Comparison of ENCODE assay signal across 8 mouse cellular contexts in genomic region chr4:154855721-154856479, GRCm38 (mm10). TPM values are rescaled to one million over a fixed set of nuclear protein-coding genes. Genes with fewer than 3 reads are reported as not detected.
A peak's percentile ranks its signal among the peaks of the same experiment; 100 is the strongest.
DNase-seq lines count a peak whose midpoint lies in the region; ATAC-seq and TF ChIP-seq lines count a peak whose summit lies in the region.

No protein-coding gene starts in this region.

- peak; percentile 84 for ATAC-seq in heart, embryonic 12.5 days (ENCODE audit: insufficient number of reproducible peaks, low FRiP score)
- peak; percentile 79; the same call in 1 of the 2 replicates for ATAC-seq in limb, embryonic 11.5 days (ENCODE audit: insufficient number of reproducible peaks, low FRiP score, low TSS enrichment, low read depth)
- peak; percentile 96 for ATAC-seq in midbrain, embryonic 11.5 days (ENCODE audit: low FRiP score)

- no peak for TF ChIP-seq POLR2A in small intestine, adult 2 months (IDR thresholded peaks at IDR 0.05; ENCODE audit: low read depth, low read length)

- H3K9ac ChIP-seq in heart, embryonic 12.5 days = peak overlapping the region; percentile 59
- H3K9ac ChIP-seq in limb, embryonic 11.5 days (ENCODE audit: low read length) = peak overlapping the region; percentile 50
- peak overlapping the region; percentile 70 for H3K9ac ChIP-seq in midbrain, embryonic 11.5 days (ENCODE audit: low read length)

- peak overlapping the region; percentile 56 for H3K4me3 ChIP-seq in heart, embryonic 12.5 days
- peak overlapping the region; percentile 46 for H3K4me3 ChIP-seq in limb, embryonic 11.5 days (ENCODE audit: low read depth, low read length)
- peak overlapping the region; percentile 46 for H3K4me3 ChIP-seq in midbrain, embryonic 11.5 days (ENCODE audit: low read depth, low read length)
- H3K4me3 ChIP-seq in small intestine, adult 2 months (ENCODE audit: low read depth, low read length) = peak overlapping the region; percentile 58

- H3K27me3 ChIP-seq in heart, embryonic 12.5 days (replicated peaks) = peaks cover 71% of the 10 kb centered on the region
- H3K27me3 ChIP-seq in limb, embryonic 11.5 days (ENCODE audit: control insufficient read depth, insufficient read depth, low read length) = peaks cover 20% of the 10 kb centered on the region
- peaks cover 24% of the 10 kb centered on the region for H3K27me3 ChIP-seq in midbrain, embryonic 11.5 days (ENCODE audit: control insufficient read depth, insufficient read depth, low read length)
- peaks cover 20% of the 10 kb centered on the region for H3K27me3 ChIP-seq in small intestine, adult 2 months (ENCODE audit: control insufficient read depth, insufficient read depth, low read length)

- peak; percentile 46; the same call in 1 of the 2 replicates for TF ChIP-seq CTCF in small intestine, adult 2 months (IDR thresholded peaks at IDR 0.05; ENCODE audit: extremely low read depth, insufficient read length, insufficient replicate concordance, low read depth, low read length)

- H3K4me2 ChIP-seq in heart, embryonic 12.5 days = peak overlapping the region; percentile 91
- H3K4me2 ChIP-seq in limb, embryonic 11.5 days (ENCODE audit: low read depth, severe bottlenecking) = peak overlapping the region; percentile 93
- peak overlapping the region; percentile 81 for H3K4me2 ChIP-seq in midbrain, embryonic 11.5 days

- peak; percentile 59 to 65 for DNase-seq in urinary bladder, adult 18-20 months (ENCODE audit: low spot score in 2 of 2)
- no peak for DNase-seq in urinary bladder, postnatal 10 days (ENCODE audit: low spot score)
- peak; percentile 36 for DNase-seq in fibroblast of lung, adult 2 months (ENCODE audit: low read depth)
- DNase-seq in kidney, adult 9 months = peak; percentile 54
- peak; percentile 91 for DNase-seq in limb, embryonic 11.5 days (ENCODE audit: low spot score)
- peak; percentile 99 for DNase-seq in midbrain, embryonic 11.5 days (ENCODE audit: low spot score, missing footprints)

- H3K4me1 ChIP-seq in heart, embryonic 12.5 days (replicated peaks) = peaks cover 13% of the 10 kb centered on the region; the same call in 1 of the 2 replicates
- peaks cover 8% of the 10 kb centered on the region; the same call in 1 of the 2 replicates for H3K4me1 ChIP-seq in limb, embryonic 11.5 days (ENCODE audit: control insufficient read depth, insufficient read depth, low read length)
- H3K4me1 ChIP-seq in midbrain, embryonic 11.5 days (ENCODE audit: control insufficient read depth, insufficient read depth, low read length) = peaks cover 3% of the 10 kb centered on the region
- peaks cover 2% of the 10 kb centered on the region; the same call in 1 of the 2 replicates for H3K4me1 ChIP-seq in small intestine, adult 2 months (ENCODE audit: control insufficient read depth, insufficient read depth, insufficient read length, low read length)

- no peak overlapping the region for H3K27ac ChIP-seq in heart, embryonic 12.5 days (ENCODE audit: poor library complexity, severe bottlenecking)
- no peak overlapping the region for H3K27ac ChIP-seq in limb, embryonic 11.5 days (replicated peaks; ENCODE audit: low read depth, low read length)
- H3K27ac ChIP-seq in midbrain, embryonic 11.5 days (ENCODE audit: low read depth, low read length) = peak overlapping the region; percentile 8; the same call in 1 of the 2 replicates
- no peak overlapping the region for H3K27ac ChIP-seq in small intestine, adult 2 months (ENCODE audit: insufficient read depth, low read depth, low read length)

- 0 out of 2 replicates have a peak, but pooled peaks cover 3% of the 10 kb centered on the region for H3K9me3 ChIP-seq in heart, embryonic 12.5 days (replicated peaks)
- no peaks in the 10 kb centered on the region for H3K9me3 ChIP-seq in limb, embryonic 11.5 days (ENCODE audit: control insufficient read depth, low read length)
- no peaks in the 10 kb centered on the region for H3K9me3 ChIP-seq in midbrain, embryonic 11.5 days (ENCODE audit: control insufficient read depth, low read length)

- no peaks in the 10 kb centered on the region for H3K36me3 ChIP-seq in heart, embryonic 12.5 days
- no peaks in the 10 kb centered on the region for H3K36me3 ChIP-seq in limb, embryonic 11.5 days (ENCODE audit: control insufficient read depth, insufficient read depth, low read length)
- no peaks in the 10 kb centered on the region for H3K36me3 ChIP-seq in midbrain, embryonic 11.5 days (ENCODE audit: control insufficient read depth, insufficient read depth, low read length)
- no peaks in the 10 kb centered on the region for H3K36me3 ChIP-seq in small intestine, adult 2 months (ENCODE audit: control insufficient read depth, insufficient read depth, low read length)

- WGBS in heart, embryonic 12.5 days = under 1% methylated on average over 109 of the region's 110 CpGs
- under 1% methylated on average over 105 of the region's 110 CpGs for WGBS in limb, embryonic 11.5 days
- WGBS in midbrain, embryonic 11.5 days = under 1% methylated on average over 97 of the region's 110 CpGs
- WGBS in small intestine, adult 2 months = 2% methylated on average over 110 of the region's 110 CpGs

RNA-seq across cellular contexts. Expression of gene Mmel1, which starts 13.5 kb away (rescaled TPM):
- 0.20 and 0.44 TPM in 2 replicates for polyA plus RNA-seq in heart, embryonic 12.5 days (2016; fragmentation: Nextera tagmentation; extraction: Ambion mirVana)
- polyA plus RNA-seq in limb, embryonic 11.5 days (2014; fragmentation: Nextera tagmentation; extraction: Ambion mirVana) = not detected in 2 replicates
- polyA plus RNA-seq in midbrain, embryonic 11.5 days (2014; fragmentation: Nextera tagmentation; extraction: Ambion mirVana) = 0.29 and 0.56 TPM in 2 replicates
- polyA plus RNA-seq in small intestine, adult 2 months (2012; rRNA removed) = 0.06 and 0.10 TPM in 2 replicates

RNA-seq across cellular contexts. Expression of gene Ttc34, which starts 18.6 kb away (rescaled TPM):
- polyA plus RNA-seq in heart, embryonic 12.5 days (2016; fragmentation: Nextera tagmentation; extraction: Ambion mirVana) = 0.11 and 0.62 TPM in 2 replicates
- 0.10 and 0.32 TPM in 2 replicates for polyA plus RNA-seq in limb, embryonic 11.5 days (2014; fragmentation: Nextera tagmentation; extraction: Ambion mirVana)
- 0.25 and 0.31 TPM in 2 replicates for polyA plus RNA-seq in midbrain, embryonic 11.5 days (2014; fragmentation: Nextera tagmentation; extraction: Ambion mirVana)
- polyA plus RNA-seq in small intestine, adult 2 months (2012; rRNA removed) = 0.06 TPM in 1 of 2 replicates, not detected in the other

RNA-seq across cellular contexts. Expression of gene Fam213b, which starts 43.0 kb away (rescaled TPM):
- 35.8 and 38.5 TPM in 2 replicates for polyA plus RNA-seq in heart, embryonic 12.5 days (2016; fragmentation: Nextera tagmentation; extraction: Ambion mirVana)
- polyA plus RNA-seq in limb, embryonic 11.5 days (2014; fragmentation: Nextera tagmentation; extraction: Ambion mirVana) = 37.4 and 41.9 TPM in 2 replicates
- polyA plus RNA-seq in midbrain, embryonic 11.5 days (2014; fragmentation: Nextera tagmentation; extraction: Ambion mirVana) = 39.6 and 41.8 TPM in 2 replicates
- polyA plus RNA-seq in small intestine, adult 2 months (2012; rRNA removed) = 78.7 and 197 TPM in 2 replicates
